Mouse (Mus musculus) neural tube, embryonic 15.5 days (tissue): Measurements from ENCODE around the gene Erp44. TPM values are rescaled to one million over a fixed set of nuclear protein-coding genes. Genes with fewer than 3 reads are reported as not detected.
A peak's percentile ranks its signal among the peaks of the same experiment; 100 is the strongest.

Experiments
- ATAC-seq: fragments of 200-750 bp; cut with Nextera tagmentation; 2 replicates; pipeline ENCODE4 v1.8.0; 2017; ENCODE audit warnings: mild to moderate bottlenecking, moderate TSS enrichment, moderate library complexity; ENCODE audit not compliant: low FRiP score
- H3K27ac ChIP-seq: fragments of 300-500 bp; sonication (generic); replicated peaks from 2 replicates; pipeline ENCODE4 v1.5.1; 2015; ENCODE audit warnings: mild to moderate bottlenecking, inconsistent platforms
- H3K27me3 ChIP-seq: fragments of 300-500 bp; sonication (generic); replicated peaks from 2 replicates; pipeline ENCODE4 v1.6.1; 2015; ENCODE audit warnings: inconsistent platforms
- H3K36me3 ChIP-seq: fragments of 300-500 bp; sonication (generic); 2 replicates; pipeline ENCODE4 v1.6.1; 2015; ENCODE audit warnings: inconsistent platforms
- H3K4me1 ChIP-seq: fragments of 300-500 bp; sonication (generic); 2 replicates; pipeline ENCODE4 v1.6.1; 2015; ENCODE audit warnings: inconsistent platforms
- H3K4me2 ChIP-seq: fragments of 300-500 bp; sonication (generic); 2 replicates; pipeline ENCODE4 v1.6.1; 2015; ENCODE audit warnings: inconsistent platforms, mild to moderate bottlenecking, moderate library complexity
- H3K4me3 ChIP-seq: fragments of 300-500 bp; sonication (generic); replicated peaks from 2 replicates; pipeline ENCODE4 v1.5.1; 2015; ENCODE audit warnings: mild to moderate bottlenecking, inconsistent platforms
- H3K9ac ChIP-seq: fragments of 300-500 bp; sonication (generic); replicated peaks from 2 replicates; pipeline ENCODE4 v1.6.1; 2015; ENCODE audit warnings: mild to moderate bottlenecking, inconsistent platforms
- H3K9me3 ChIP-seq: fragments of 300-500 bp; sonication (generic); replicated peaks from 2 replicates; pipeline ENCODE4 v1.6.1; 2016; ENCODE audit warnings: inconsistent platforms
- WGBS: fragments of 180-500 bp; shearing (Covaris S2); methylation state at CpG from one replicate; pipeline ENCODE4 v1.1.7; 2015; ENCODE audit warnings: mixed read lengths; 5-methylcytosine and 5-hydroxymethylcytosine counted together
- microRNA counts: library from miRNA; unstranded; fragments of <30 nt; microRNA quantifications from one replicate; lab custom pipeline; 2016
- microRNA-seq: library from miRNA; unstranded; fragments of <30 nt; microRNA quantifications from one replicate; pipeline ENCODE4, GENCODE M21; 2017
- polyA plus RNA-seq: library from polyadenylated mRNA; unstranded; fragments of >200 nt; fragmentation: Nextera tagmentation; extraction: Ambion mirVana; gene quantifications from 2 replicates; pipeline ENCODE4 v1.2.1, GENCODE M21; 2015

The Erp44 gene
- polyA plus RNA-seq, 1 experiment from 2014 or later: 60.5 TPM

DNA sequence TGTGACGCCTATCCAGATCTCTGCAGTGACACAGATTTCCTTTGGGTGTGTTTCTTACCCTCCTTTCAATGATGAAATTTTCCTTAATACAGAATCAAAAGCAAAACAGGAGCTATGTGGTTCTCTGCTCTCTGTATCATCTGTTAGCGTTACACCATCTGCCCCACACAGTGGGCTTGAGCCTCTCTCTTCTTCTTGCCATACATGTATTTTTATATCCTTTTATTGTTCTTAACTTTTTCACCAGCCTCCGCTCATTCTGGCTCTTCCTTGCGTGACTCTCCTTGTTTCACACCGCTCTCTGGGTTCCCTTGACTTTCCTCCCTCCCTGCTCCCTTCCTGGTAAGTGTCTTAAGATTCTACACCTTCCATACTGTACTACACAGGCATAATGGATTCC, 126.1 kb downstream of the Erp44 start:
- Histone ChIP-seq H3K4me1 (no peaks in the 10 kb centered on the region), H3K9ac (no peak overlapping the region), H3K27ac (no peak overlapping the region), H3K4me2 (no peak overlapping the region), H3K4me3 (no peak overlapping the region), H3K27me3 (no peaks in the 10 kb centered on the region), H3K36me3 (peaks cover 4% of the 10 kb centered on the region; the same call in 1 of the 2 replicates), H3K9me3 (no peaks in the 10 kb centered on the region)
- ATAC-seq: no peak
- WGBS: 92% methylated on average over 5 of the region's 5 CpGs

- peaks cover 4% of the 10 kb centered on the region; the same call in 1 of the 2 replicates for H3K36me3 ChIP-seq
- H3K27ac ChIP-seq: no peak overlapping the region
- no peaks in the 10 kb centered on the region for H3K9me3 ChIP-seq
- no peak for ATAC-seq
- H3K4me1 ChIP-seq: no peaks in the 10 kb centered on the region
- H3K27me3 ChIP-seq: no peaks in the 10 kb centered on the region
- H3K4me3 ChIP-seq: no peak overlapping the region
- 90% methylated on average over 2 of the region's 2 CpGs for WGBS
- H3K4me2 ChIP-seq: no peak overlapping the region
- H3K9ac ChIP-seq: no peak overlapping the region
Observed at GRCm38 (mm10) chr4:48149492-48149891, 129.9 kb downstream of the Erp44 start.

MicroRNAs within 50 kb of the gene (microRNA counts, 519-probe panel; counts per million panel counts)
- microRNA mmu-miR-1958 (lab: Ali Mortazavi, UCI): 1,322 counts per million, percentile 10 among the panel's probes with 10 or more counts

Small RNA genes lying within 50 kb of the gene (microRNA-seq; reads per million reads assigned to microRNA genes)
- gene Mir1958: not detected

Other genes with a start within 250 kb of the Erp44 start
- gene Nr4a3, start 234.4 kb downstream of the Erp44 start, polyA plus RNA-seq: 1.8 and 2.7 TPM in 2 replicates
- gene Stx17, start 154.6 kb downstream of the Erp44 start, polyA plus RNA-seq: 23.9 and 27.4 TPM in 2 replicates
- 7.0 and 7.4 TPM in 2 replicates for gene Invs, start 202 bp upstream of the Erp44 start, polyA plus RNA-seq
- gene Tex10, start 193.9 kb upstream of the Erp44 start, polyA plus RNA-seq: 34.2 and 40.5 TPM in 2 replicates